Mouse (Mus musculus): ENCODE measurements at regions not wholly inside any gene's neighbourhood (a gene's known extent, or its start where the extent isn't known, plus 50 kb on each side); places are given as distances from the start of the nearest gene placed in this dataset.

GRCm38 (mm10) chr9:6834470-6834869 lies 349.8 kb downstream of the Dync2h1 start:
- TF ChIP-seq CTCF (IDR thresholded peaks at IDR 0.05; ENCODE audit: low read depth) (no peak), EP300 (optimal IDR thresholded peaks at IDR 0.05) (no peak)

Data from stomach, postnatal 0 days (tissue).